Mouse (Mus musculus) thymus, postnatal 25 days (tissue): ENCODE measurements around the gene Gm49369.
"Not testable (repeated sequence)": the region's sequence is repeated elsewhere in the genome, so short reads cannot be mapped to it uniquely, and the experiment has no call there.

Experiments
- DNase-seq: peaks from one replicate; pipeline ENCODE4 v3.0.0; 2022

Gene Gm49369

DNA sequence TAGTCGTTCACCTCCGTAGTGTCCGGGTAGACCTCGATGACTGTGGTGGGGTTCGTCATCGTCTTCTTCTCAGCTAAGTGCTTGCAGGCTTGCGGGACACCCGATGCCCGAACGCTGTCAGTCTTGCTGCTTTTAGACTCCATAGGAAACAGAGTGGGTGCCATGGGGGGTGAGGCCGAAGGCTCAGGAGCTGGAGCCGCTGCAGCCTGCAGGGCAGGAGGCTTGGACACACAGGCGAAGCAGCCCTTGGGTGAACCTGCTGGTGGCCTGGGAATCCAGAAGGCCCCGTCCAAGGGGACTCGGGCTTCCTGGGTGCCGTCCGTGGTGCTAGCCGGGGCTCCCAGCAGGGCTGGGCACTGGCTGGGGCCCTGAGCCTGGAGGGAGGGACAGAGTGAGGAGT, 11.5 kb downstream of the Gm49369 start:
- no peak for DNase-seq

DNA sequence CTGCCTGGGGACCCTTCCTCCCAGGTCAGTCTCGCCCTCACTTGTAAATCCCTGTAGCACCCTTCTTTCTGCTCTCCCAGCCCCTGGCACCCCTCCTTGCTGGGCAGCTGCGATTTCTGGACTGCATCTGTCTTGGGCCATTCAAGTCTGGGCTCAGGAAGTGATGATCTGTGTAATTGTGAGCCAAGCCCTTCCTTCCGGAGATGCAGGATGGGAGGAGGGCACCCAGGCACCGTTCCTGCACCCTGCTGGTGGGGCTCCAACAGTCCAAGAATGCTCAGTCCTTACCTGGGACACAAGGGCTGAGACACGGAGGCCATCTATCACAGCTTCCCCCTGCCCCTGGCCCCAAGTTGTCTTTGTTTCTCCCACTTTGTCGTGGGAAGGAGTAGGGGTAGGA, 12.6 kb downstream of the Gm49369 start:
- no peak for DNase-seq

DNA sequence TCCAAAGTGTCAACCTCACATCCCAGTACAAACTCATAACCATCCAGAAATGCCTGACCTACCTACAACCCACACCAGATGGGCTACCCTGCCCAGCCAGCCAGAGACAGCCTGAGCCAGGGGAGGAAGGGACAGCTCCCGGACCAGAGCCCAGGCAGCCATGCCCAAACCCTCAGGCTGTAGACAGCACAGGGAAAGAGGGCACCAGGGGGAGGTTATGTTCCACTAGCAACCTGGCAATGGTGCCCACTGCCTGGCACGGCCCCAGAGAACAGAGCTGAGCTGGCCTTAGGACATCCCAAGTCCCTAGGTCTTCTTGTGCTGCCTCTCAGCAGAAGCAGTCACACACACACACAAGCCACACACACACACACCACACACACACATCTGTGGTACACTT, 13.6 kb downstream of the Gm49369 start:
- DNase-seq = no peak

DNA sequence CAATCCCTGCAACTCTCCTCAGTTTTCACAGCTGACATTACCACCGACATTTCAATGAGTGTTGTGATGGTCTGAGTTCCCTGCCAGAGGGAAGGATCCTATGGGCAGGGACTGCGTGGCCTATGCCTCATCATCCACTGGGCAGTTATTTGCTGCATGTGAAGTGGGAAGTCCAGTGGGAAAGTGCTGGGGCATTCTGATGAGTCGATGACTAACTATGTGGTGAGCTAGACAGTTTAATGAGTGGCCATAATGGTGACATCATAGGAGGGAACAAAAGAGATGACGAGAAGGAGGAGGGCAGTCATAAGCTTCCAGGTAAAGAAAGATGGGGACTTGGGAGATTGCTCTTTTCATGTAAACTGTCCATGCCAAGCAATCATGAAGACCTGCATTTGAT, 19.4 kb downstream of the Gm49369 start:
- no peak for DNase-seq

DNA sequence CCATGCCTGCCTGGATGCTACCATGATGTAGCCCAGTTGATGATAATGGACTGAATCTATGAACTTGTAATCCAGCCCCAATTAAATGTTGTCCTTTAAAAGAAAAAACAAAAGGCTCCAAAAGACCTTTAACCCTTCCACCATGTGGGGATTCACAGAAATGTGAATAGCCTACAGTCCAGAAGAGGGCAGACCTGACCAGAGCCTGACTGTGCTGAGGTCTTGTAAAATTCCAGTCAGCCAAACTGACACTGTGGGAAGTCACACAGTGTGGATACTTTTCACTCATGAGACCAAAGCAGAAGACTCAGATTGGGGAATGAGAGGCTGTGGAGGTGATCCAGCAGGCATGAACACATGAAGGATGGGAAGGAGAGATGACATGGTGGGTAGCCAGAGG, 21.7 kb downstream of the Gm49369 start:
- DNase-seq = no peak

DNA sequence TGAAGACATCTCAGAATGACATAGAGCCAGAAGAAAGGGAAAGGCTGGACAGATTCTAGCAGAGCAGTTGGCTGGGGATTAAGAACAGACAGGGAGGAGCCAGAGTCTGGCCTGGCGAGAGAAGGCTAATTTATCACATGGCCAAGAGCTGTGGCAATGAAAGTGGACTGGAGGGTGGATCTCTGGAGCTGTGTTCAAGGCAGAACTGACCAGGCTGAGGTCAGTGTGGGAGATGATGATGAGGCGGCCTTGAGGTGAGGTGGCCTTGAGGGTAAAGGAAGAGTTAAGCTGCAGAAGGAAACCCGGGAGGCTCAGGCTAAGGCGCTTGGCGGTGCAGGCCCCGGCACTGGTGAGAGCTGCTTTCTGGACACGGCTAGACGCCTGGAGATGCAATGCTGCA, 23.3 kb downstream of the Gm49369 start:
- DNase-seq = no peak

DNA sequence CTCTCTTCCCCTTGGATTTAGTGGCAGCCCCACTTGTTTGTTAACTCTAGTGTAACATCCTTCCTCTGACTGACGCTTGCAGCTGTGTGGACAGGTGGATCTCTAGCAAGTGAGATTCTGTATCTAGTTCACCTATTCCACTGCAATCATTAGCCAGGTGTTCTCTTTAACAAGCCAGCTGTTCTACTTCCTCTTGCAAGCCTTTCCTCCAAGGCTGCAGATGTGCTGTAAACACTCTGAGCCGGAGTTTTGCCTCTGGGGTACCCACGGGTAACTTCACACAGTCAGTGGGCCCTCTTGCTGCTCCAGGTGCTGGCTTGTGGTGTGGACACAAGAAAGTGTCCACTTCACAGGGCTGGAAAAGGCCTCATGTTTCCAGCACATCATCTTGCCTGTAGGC, 24.9 kb downstream of the Gm49369 start:
- peak; percentile 26 for DNase-seq

DNA sequence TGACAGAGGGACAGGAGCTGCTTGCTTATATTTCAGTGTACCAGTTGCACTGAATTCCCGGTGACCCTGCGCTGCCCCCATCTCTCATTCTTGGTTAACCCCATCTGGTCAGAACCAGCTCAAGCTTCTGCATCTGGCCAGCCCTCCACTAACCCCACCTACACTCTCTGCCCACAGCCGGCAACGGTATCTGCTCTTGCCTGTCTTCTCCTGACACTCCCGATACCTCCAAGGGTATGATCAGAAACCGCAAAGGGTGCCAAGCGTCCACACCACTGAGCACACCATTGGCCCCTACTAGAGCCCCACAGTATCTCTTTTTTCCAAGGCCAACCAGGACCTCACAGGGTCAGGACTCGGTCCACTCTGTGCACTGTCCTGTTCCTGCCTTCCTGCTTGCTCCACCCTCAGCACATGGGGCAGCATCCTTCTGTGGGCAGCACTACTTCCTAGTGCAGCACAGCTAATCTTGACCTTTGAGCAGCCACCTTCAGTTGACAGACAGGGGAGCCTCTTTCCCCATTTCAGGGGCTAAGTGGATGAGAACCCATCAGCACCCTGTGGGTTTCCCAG, 27.7 kb downstream of the Gm49369 start:
- DNase-seq = peak; percentile 45

DNA sequence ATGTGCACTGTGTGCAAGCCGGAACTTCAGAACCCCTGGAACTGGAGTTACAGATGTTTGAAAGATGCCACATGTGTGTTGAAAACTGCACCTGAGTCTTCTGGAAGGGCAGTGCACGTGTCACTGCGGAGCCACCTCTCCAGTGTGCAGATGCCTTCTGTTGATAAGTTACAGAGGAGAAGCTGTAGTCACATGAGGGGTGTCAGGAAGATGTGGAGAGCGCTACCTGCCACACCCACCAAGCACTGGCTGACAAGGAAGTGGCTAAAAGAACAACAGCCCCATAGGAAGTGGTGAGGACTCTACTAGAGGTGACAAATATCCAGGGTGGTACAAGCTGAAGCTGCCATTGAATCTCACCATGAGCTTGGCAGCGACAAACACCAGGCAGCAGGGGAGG, 28.6 kb downstream of the Gm49369 start:
- DNase-seq = peak; percentile 81

DNA sequence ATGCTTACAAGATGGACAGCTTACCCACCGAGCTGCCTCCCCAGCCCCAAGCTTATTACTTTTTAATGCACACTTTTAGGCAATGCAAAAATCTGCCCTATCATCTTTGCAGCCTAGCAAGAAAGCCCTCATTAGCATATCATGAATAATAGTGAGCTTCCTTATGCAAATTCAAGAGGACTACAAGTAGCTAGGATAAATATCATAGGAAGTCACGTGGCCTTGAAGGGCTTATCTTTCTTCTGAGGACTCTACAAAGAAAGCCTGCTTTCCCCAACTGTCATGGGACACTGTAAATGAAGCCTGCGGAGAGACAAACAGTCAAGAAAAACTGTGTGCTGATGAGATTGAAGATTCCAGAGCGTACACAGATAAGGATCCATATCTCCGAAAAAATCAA, 30.9 kb downstream of the Gm49369 start:
- no peak for DNase-seq

DNA sequence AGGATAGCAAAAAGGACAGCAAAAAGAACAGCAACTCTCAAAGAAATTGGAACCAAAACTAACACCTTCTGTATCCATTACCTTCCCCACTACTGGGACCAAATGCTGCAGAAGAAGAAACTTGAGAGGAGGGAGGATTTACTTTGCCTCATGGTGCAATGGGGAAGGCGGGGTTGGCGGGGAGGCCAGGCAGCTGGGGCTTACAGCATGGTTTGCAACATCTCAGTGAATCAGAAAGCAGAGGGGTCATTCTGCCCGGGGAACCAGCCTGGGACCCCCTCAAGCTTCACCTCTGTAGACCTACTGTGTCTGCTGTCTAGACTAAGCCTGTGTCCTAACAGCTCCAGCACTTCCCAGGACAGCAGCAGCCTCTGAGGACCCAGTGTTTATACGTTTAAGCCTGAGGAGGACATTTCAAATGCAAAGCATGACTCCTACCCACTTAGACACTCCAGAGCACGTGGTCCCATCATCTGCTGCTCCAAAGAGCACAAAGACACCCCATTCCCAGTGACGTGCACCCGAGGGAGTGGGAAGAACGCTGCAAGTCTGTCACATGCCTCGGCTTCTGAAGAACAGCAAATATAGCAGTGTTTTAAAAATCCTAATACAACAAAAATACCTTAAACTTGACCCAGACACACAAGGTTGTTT, 33.0 kb downstream of the Gm49369 start:
- DNase-seq = no peak

DNA sequence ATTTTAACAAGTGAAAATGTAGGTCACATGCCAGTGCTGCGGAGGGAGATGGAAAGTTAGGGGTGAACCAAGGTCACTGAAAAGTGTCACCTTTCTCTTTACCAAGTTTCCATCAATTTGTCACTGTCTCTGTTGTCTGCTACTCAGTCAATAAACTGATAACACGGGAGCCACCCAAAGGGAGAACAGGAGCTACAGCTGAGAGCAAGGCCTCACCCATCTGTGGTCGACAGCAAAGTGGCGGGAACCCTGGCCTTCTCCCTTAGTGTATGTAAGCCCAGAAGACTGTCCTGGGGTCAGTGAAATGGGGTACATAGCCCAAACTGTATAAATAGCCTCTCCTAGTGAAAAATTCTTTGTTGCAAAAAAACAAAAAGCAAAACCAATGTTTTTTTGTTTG, 34.9 kb downstream of the Gm49369 start:
- no peak for DNase-seq

DNA sequence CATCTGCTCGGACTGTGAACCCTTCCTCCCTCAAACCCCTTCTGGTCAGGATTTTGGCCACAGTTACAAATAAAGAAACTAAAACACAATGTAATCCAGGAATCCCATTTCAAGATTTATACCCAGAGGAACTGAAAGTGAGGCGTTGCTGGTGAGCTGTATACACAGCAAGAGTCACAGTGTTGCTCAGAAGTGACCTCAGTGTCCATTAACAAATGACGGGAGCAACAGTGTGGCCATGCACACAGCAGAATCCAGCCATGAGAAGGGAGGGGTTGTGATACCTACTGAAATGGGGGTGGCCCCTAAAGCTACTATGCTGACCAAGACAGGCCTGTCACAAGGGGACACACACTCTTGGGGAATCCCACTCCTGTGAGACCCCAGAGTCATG, 40.2 kb downstream of the Gm49369 start:
- no peak for DNase-seq

DNA sequence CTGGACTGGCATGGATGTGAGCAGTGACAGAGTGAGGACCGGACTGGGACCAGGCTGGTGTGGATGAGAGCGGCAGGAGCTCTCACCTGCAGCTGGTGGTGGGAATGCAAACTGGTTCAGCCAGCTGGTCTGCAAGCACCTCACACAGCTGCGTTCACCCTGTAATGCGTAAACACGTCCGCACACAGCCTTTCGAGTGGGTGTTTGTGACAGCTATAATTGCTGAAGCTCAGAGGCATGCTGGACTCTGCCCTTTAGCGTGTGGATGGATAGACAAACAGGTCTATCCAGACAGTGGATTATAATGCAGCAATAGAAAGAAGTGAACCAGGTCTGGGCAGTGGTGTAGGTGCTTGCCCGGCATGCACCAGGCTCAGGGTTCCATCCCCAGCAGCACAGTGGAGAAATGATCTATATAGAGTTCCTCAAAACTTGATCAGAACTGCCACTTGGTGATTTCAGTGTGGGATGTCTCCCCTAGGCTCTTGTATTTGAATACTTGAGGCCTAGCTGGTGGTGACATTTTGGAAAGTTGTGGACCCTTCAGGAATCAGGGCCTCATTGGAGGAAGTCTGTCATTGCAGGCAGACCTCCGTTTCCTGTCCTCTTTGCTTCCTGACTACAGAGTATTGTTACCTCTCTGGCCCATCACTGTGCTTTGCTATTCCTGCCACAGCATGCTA, 40.8 kb downstream of the Gm49369 start:
- peak; percentile 63 for DNase-seq

DNA sequence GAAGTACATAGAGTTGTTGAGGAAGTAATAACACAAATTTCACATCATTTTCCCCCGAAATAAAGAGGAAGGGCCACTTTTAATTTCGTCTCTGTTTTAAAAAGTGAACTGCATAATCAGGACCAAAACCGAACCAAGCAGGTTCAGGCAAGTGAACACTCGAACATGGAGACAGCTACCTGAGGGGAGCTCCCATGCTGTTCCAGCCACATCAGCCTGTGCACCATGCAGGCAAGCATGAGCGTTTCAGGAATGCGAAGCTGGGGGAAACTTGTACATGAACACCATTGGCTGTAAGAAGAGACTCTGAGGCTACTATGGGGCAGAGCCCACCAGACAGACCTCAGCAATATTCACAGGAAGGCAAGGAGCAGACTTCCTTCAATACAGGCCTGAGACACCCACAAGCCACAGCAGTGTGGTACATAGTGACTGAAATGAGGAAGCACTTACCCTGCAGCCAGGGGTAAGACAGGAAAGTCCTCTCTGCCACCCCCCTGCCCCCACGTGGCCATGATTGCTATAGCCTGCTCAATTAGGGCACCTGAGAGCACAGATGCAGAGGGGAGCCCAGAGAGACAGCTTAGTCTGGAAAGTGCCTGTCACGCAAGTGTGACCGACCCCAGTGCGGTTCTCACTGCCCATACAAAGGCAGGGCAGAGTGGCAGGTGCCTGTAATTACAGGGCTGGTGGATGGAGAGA, 42.0 kb downstream of the Gm49369 start:
- DNase-seq = peak; percentile 66

DNA sequence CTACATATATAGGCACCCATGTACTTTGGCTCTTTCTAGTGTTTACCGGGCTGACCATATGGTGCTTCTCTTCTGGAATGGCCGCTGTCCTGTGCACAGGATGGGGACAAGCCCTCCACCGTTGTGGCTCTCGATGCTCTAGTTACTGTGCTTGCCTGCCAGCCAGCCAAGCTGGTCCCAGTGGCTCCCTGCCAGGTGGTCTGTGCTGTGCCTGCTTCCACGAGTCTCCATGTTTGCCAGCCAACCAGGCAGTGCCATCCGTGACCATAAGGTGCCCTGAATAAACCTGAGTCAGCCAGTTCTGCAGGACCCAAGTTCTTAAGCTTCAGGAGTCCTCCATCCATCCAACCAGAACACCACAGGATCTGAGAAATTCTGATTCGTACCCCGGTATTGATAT, 47.3 kb downstream of the Gm49369 start:
- DNase-seq = no peak

DNA sequence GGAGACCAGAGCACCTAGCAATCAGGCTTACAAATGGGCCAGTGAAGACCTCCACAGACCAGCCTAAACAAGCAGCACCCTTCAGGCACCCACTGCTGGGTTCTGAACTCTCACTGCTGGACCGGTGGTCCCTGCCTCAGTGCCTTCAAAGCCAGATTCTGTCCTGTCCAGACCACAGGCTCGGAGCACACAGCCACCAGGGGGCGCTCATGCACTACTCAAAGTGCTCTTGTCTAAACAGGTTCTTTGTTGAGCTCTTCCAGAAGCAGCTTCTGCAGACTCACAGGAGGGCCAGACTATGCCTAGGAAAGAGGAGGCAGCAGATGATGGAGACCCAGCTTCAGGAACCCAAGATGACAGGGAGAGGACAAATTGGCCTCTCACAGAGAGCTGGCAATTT, 48.2 kb downstream of the Gm49369 start:
- peak; percentile 88 for DNase-seq

DNA sequence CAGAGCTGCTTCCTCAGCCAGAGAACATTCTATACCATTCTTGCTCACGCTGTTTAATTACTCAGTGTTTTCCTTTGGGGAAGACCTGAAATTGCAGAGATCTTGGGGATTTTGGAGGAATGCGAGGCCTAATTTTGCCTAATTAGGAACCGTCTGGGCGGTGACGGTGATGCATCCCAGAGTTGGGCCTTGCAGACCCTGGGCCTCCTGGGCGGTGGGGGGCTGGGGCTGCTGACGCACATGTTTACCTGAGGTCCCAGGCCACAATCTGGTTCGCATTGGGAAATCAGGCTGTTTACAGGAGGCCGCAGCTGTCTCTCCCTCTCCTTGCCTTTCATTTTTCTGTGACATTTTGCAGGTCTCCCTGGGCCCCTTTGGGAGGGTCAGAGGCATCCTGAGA, 49.7 kb downstream of the Gm49369 start:
- DNase-seq = not testable (repeated sequence)

DNA sequence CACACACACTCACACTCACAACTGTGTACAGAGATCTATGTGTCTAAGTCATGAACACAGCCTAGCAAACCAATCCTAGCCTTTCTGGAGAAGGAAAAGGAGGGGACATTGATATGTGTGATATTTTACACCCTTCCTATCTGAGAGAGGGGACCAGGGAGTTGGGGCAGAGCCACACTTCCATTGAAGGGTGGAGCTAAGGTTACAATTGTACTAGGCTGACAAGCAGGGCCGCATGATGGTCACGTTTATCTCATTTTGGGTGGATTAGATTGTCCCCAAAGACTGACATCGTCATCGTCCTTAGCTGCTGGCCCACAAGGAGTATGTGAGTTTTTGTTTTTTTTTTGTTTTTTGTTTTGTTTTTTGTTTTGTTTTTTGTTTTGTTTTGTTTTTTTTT, 51.2 kb downstream of the Gm49369 start:
- no peak for DNase-seq

DNA sequence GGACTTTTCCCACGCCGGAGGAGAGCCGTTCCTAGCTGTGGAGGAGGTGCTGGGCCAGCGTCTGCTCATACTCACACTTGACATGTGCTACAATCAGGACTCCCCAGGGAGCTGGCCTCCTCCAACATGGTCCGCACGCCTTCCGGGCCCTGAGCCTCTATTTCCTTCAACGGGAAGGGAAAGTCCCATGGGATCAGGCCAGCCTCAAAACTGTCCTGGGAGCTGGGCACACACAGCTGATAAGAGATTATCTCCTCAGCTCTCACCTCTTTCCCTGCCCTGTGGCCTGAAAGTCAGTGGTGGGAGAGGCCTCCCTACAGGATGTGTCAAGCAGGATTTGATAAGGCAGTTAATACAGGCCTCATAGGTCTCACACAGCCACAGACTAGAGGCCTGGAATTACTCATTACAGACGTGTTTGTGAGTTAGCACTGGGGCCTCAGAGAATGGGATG, 52.2 kb downstream of the Gm49369 start:
- DNase-seq = no peak

DNA sequence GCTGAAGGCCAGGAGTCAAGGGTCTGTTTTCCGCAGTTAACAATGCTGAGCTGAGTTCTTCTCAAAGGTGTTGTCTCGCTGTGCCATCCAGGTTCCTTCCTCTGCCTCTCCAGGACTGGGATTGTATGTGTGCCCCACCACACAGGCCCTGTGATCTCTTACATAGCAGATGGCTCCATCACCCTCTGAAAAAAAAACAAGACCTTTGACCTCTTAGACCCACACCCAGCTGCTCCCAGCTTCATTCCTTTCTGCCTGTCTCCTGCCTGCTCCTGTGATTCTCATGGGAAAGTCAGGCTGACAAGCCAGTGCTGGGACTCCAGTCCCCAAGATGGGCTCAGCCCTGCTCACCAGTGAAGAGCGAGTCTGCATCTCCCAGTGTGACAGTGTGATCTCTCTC, 54.0 kb downstream of the Gm49369 start:
- DNase-seq = no peak

DNA sequence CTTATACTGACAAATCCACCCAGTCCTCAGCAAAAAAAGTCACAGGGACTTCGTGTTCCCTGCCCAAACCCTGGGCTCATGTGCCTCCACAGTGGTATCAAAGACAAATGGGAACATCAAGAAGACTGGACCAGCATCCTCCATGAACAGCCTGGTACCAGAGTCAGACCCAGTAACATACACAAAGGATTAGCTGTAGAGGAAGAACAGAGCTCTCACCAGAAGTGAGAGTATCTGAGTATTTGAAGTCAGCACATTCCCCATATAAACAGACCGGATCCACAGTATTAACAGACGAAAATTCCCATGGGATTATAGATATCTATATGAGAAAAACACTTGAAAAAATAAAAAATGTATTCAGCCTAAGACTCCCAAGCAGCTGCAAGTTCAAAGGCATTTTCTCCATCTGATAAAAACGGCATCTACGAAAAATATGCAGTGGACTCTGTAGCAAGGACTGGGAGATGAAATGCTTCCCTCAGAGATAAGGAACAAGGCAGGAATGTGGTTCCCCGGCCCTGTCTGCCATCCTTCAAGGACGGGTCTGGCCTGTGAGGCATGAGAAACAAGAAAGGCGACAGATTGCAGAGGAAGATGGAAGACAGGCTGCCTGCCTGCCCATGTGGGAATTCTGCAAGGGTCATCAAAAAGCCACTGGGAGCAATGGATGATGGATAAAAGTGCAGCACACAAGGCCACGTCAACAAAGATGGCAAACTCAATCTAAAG, 55.6 kb downstream of the Gm49369 start:
- no peak for DNase-seq
